Mouse (Mus musculus) induced T-regulatory cell, adult 2 months (primary cell): ENCODE data around the gene Qtrt1.

Source experiments
- DNase-seq: peaks from one replicate; pipeline ENCODE4 v3.0.0-alpha.2; 2012; ENCODE audit warnings: low read depth

Gene Qtrt1

DNA sequence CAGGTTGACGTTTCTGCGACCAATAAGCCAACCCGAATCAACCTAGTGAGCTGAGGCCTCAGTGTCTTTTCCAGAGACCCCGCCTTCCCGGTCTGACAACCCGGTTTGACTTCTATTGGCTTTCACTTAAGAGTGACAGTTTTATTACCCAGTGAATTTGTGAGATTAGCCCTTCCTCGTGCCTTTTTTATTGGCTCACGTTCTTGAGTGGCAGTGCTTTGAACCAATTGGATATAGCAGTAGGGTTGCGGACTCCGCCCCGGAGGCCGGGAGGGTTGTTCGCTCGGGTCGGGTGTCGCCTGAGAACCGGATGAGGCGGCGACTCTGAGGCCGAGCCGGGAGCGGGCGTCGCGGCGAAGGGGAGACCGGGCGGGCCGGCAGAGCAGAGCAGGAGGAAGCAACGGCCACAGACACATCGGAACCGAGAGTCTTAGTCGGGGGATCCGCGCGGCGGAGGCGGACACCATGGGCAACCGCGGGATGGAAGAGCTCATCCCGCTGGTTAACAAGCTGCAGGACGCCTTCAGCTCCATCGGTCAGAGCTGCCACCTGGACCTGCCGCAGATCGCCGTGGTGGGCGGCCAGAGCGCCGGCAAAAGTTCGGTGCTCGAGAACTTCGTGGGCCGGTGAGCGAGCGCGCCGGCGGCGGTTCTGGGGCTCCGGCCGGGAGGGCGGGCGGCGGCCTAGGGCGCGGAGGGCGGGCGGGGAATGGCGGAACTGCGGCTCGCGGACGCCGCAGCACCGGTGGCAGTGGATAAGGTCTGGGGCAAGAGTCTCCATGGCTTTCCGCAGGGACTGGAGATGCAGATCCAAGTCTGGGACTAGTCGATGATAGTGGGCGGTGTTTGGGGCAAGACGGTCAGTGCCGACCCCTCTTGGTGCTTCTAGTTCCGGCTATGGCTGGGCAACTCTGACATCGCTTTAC lies 13.3 kb downstream of the Qtrt1 start, which contains the start of gene Dnm2:
Dnm2 (plus strand) TSS at position 278 of the 925 bp plus-strand sequence.
- peak; percentile 100 for DNase-seq

DNA sequence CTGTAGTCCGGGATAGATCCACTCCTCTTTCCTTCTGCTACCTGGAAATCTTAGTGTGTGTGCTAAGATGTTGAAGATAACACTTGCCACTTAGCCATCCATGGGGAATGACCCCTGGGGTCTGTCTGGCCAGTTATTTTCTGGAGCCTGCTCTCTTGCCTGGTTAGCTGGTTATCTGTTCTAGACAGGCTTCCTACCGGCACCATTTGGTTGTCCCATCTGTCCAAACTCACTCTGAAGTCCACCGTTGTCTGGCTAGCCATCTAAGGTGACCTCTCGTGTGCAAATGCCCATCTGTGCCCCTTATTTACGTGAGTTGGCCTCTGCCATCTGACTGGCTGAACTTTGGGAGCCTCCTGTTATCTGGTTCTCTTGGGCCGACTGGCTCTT lies 13.9 kb downstream of the Qtrt1 start:
- no peak for DNase-seq

DNA sequence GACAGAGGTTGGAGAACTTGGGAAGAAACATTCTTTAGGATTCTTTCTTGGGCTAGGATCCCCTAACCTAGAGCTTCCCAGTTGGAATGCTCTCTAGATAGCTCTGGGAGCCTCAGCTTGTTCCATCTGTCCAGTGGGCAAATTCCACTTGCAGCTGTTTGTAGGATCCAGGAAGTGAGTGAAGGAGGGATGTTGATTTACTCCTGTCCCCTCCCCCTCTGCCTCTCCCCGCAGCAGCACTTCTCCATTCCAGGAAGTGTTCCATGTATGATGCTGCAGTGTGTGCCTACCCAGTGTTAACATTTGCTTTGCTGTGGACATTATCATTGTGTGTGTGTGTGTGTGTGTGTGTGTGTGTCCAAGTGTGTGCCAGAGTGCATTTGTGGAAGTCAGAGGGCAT lies 14.4 kb downstream of the Qtrt1 start:
- DNase-seq = peak; percentile 56

DNA sequence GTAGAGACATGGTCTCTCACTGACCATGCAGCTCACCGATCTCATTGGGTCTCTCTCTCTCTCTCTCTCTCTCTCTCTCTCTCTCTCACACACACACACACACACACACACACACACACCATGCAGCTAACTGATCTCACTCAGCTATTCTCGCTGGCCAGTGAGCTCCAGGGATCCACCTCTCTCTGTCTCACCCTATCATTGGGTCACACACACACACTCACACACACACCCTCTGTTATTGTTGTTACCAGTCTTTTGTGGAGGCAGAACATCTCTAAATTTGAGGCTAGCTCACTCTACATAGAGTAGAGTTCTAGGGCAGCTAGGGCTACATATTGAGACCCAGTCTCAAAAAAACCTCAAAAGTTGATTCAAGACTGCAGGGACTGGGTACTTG lies 14.9 kb downstream of the Qtrt1 start:
- DNase-seq = no peak

DNA sequence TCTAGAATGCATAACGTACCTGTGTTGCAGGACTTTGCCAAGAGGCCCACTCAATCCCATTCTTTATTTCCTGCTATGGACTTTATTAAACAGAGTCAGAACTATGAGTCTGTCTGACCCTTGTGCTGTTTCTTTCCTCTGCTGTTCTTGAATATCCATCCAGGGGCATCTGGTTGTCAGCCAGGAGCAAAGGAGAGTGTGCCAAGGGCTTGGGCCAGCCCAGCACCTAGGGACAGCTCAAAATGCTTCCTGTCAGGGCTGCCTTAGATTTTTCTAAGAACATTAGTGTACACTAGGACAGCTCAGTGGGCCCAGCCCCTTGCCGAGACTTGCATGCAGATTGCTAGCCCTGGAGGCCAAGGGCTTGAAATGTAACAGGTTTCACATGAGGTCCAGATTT lies 16.1 kb downstream of the Qtrt1 start:
- DNase-seq = no peak

DNA sequence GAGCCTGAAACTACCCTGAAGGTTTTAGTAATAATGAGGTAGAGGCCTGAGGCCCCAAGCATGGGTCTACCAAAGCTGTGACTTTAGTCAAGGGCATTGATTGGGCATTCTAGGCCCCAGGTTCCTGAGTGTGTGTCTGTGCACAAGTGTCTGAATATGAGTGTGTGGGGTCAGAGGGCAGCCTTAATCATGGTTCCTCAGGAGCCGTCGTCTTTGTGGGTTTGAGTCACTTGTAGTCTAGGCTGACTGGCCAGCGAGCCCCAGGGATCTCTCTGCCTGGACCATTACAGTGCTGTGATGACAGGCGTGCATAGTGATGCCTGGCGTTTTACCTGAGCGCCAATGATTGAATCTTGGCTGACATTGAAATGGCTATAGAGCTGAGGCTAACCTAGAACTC lies 16.5 kb downstream of the Qtrt1 start:
- DNase-seq = no peak

DNA sequence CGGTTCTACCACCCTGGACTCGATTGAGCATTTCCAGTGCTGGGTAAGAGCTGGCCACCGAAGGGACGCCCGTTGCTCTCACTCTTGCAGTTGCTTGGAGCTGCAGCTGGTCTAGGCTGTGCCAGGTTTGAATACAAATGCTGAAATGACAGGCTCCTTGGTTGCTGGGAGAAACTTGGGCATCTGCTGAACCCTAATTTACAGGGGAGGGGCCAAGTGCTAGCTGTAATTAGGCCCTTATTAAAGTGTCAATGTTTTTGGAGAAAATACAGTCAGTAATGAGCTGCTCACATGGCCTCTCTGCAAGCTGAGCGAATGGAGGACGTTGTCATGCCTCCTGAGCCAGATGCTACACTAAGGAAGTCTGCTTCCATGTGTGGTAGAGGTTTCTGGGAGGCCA lies 19.1 kb downstream of the Qtrt1 start:
- DNase-seq = no peak

DNA sequence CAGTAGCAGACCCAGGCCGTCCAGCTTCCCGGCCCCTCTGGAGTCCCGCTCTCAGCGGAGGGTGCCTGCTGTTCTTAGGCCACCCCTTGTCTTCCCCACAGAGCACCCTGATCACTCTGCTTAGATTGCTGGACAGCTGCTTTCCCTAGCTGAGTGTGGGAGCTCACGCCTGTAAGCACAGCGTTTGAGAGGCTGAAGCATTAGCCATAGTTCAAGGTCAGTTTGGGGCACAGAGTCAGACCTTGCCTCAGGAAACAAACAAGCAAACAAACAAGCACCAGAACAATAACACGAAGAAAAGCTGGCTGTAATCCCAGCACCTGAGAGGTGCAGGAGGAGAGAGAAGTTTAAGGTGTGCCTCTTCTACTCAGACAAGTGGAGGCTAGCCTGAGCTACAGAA lies 20.4 kb downstream of the Qtrt1 start:
- DNase-seq = no peak

DNA sequence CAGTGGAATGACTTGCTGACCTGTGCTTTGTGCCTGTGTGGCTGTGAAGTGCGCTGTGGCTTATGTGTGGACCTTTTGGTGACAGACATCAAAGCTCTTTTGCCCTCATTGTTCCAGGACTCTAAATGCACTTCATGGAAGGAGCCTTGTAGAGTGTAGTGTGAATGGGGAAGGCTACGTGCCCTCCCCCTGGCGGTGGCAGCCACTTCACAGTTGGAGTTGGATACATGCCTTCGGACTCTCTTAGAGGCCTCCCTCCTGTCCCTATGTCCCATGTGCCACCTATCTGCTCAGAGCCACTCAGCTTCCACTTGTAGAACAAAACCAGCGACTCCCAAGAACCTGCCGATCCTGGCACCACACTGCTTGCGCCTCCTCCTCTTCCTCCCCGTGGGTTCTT lies 22.1 kb downstream of the Qtrt1 start:
- DNase-seq = no peak

DNA sequence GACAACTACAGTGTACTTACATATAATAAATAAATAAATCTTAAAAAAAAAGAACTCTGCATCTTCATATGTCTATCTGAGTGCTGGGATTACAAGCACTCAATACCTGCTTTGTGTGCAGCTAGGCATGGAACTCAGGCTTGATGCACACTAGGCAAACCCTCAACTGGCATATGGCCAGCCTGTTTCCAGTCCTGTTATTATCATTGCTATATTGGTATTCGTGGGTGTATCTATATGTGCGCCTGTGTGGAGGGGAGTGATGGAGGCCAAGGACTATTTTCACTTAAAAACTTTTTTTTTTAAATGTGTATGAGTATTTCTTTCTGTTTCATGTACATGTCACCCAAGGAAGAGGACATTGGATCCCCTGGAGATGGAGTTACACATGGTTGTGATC lies 22.8 kb downstream of the Qtrt1 start:
- no peak for DNase-seq

DNA sequence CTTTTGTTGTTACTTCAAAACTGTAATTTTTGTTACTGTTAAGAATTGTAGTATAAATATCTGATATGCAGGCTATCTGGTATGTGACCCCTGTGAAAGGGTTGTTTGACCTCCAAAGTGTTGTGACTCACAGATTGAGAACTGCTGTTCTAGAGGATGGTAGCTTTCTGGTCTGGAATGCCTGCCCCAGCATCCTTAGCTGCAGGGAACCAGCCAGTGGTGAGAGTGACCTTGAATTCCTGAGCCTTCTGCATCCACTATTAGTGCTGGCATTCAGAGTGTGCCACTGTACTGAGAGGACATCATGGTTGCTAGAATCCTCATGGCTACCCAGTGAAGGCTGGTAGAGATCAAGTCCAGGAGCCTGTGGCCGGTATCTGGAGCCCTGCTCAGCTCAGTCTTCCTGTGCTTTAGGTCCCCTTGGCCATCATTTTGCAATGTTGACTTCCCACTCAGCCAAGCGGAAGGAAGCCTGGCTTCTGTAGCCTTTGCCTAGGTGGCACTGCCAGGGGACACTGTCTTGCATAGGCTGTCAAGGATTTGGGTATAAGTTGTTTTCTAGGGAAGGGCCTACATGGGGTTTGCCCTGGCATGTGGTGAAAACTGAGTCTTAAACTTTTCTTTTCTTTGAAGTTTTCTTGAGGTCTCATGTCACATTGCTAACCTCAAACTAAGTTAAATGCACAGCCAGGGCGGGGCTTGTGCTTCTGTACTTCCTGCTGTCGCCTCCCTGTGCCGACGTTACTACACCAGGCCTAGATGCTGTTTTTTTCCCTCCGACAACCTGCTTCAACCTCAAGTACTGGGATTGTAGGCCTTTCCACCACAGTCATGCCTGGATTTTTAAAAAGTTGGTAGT lies 24.4 kb downstream of the Qtrt1 start:
- DNase-seq = peak; percentile 92

DNA sequence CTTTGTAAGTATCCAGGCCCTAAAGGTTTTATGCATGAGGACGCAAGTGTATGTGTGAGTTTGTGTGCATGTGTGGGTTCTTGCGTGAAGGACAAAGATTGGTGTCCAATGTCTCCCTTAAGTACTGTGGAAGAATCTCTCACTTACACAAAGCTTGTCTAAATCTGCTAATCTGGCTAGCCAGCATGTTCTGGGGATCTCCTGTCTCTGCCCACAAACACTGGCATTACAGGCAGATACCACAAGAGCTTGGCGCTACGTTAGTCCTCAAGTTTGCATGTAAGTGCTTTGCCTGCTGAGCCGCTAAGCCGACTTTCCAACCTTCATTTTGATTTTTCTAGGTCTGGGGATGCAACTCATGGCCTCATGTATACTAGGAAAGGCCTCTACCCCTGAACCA lies 25.9 kb downstream of the Qtrt1 start:
- no peak for DNase-seq

DNA sequence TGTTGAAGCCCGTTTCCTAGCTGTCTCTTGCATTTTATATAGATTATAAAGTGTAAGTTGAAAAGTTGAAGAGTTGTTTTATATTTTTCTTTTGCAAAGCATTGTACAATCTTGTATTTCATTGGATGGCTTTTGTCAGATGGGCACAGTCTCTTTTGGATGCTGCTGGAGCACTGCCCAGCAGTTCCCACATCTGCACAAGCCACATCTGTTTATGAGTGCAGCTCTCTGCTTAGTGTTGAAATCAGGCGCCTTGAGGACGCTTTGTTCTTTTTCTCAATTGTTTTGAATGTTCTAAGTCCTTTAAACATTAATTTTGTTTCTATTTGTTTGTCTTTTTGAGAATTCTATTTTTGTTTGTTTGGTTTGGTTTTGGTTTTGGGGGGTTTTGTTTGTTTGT lies 26.6 kb downstream of the Qtrt1 start:
- DNase-seq = no peak

DNA sequence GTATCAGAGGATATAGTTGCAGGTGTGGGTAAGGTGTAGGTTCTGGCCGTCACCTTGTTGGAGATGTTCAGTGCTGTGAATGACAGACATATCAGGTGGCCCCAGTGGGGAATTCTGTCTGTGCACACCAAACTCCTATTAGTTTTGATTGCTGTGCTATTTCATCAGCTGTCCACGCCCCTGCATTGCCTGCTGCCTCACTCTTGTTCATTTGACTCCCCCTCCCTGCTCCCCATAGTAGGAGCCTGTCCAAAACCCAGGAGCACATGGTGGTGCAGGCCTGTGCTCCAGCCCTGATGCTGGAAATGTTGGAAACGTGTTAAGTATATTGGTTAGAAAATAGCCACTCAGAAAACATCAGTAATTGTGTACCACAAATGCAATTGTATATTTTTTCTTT lies 27.8 kb downstream of the Qtrt1 start:
- no peak for DNase-seq

DNA sequence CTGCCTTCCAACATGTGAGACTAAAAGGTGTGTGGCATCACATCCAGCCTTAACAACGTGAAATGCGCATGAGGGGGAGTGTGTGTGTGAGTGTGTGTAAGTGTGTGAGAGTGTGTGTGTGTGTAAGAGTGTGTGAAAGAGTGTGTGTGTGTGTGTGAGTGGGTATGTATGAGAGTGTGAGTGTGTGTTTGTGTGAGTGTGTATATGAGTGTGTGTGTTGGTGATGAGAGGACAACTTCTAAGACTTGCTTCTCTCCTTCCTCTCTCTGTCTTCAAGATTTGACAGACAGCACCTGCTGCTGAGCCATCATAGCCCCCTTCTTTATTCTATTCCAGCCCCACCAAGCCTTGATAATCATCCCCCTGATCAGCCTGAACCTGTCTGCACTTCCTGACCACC lies 28.3 kb downstream of the Qtrt1 start:
- no peak for DNase-seq

DNA sequence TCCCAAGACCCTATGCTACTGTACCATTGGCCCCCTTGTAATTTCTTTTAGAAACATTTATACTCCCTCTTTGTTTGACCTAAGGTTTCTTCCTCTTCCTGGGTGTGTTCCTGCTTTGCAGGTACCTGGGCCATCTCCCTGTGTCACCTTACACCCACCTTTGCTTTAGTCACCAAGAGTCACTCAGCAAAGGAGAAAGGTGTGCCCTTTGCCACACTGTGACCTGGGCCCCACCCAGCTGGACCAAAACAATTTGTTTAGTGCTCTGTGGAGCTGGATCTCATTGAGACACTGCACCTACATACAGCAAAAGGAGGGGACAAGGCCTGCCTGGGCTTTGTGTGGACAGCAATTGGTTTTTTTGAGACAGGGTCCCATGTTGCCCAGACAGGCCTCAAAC lies 28.8 kb downstream of the Qtrt1 start:
- DNase-seq = no peak

DNA sequence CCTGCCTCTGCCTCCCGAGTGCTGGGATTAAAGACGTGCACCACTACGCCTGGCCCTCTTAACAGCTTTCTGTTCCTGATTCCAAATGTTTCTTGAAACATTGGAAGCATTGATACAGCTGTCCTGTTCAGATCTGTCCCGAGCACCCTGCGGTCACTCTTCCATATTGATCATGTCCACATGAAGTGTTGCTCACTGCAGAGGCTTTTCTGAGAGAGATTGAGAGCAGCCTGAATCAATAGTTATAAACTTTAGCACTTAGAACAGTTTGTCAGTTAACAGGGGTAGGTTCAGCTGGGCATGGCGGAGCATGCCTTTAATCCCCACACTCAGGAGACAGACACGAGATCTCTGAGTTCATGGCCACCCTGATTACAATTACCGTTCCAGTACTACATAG lies 32.2 kb downstream of the Qtrt1 start:
- no peak for DNase-seq

DNA sequence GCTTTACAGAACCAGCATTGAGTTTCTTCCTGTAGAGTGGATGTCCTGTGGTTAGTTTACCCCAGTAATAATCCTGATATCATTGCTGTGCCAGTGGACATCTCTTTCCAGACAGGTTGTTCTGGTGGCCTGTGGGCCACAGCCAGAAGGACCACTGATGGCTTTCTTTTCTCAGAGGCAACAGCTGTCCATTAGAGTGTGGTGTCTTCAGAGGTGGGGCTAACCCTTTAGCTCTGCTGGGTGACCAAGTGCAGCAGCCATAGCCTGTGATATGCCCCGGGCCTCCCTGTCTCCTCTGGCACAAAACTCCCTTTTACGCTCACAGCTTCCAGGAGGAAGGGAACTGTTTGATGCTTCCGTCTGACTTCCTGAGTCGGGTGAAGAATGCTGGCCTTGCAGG lies 32.9 kb downstream of the Qtrt1 start:
- DNase-seq = no peak

DNA sequence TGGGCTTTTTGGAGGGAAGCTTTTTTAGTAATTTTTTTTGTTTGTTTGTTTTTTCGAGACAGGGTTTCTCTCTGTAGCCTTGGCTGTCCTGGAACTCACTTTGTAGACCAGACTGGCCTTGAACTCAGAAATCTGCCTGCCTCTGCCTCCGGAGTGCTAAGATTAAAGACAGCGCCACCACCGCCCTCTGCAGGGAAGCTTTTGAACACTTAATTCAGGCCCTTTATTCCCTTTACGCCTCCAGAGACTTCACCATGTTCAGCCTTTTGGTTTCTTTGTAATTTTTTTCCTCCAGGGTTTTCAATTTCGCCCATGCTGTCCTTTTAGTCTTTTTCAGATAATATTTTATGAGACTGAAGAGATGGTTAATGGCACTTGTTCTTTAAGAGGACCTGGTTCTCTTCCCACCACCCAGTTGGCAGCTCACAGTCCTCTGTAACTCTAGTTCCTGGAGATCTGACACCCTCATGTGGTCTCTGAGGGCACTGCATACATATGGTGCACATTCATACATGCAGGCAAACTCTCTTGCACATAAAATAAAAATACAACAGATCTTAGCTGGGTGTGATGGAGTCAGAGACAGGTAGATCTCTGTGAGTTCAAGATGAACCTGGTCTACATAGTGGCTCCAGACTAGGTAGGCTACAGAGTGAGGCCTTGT lies 33.6 kb downstream of the Qtrt1 start:
- no peak for DNase-seq

DNA sequence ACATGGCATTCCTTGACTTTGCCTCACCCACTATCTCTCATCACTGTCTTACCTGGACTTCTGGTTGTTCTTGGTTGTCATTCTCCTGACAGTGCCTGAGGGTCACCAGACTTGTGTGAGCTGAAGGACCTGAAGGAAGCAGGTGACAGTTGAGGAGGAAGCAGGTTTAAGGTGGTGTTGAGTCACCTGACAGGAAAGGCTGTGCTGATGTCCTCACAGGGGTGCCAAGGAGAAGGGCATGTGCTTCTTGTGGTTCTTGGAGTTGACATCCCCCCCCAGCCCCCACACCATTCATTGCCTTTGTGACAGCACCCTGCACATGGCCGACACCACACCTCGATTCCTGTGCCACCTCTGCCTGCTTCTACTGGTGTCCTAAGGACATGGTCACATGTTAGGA lies 36.1 kb downstream of the Qtrt1 start:
- no peak for DNase-seq

DNA sequence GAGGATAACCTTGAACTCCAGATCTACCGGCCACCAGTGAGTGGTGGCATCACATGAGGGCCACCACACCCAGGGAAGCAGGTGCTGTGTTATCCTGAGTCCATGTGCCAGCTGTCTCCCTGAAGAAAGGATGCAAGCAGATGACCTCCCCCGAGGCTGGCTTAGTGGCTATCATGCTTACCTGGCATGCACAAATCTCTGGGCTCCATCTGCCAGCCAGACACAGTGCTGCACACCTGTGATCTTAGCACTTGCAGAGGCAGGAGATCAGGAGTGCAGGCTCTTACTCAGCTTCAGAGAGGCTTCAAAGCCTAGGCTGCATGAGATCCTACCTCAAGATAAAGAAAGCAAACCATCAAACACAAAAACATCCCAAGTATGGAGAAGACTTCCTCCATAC lies 38.1 kb downstream of the Qtrt1 start:
- no peak for DNase-seq

DNA sequence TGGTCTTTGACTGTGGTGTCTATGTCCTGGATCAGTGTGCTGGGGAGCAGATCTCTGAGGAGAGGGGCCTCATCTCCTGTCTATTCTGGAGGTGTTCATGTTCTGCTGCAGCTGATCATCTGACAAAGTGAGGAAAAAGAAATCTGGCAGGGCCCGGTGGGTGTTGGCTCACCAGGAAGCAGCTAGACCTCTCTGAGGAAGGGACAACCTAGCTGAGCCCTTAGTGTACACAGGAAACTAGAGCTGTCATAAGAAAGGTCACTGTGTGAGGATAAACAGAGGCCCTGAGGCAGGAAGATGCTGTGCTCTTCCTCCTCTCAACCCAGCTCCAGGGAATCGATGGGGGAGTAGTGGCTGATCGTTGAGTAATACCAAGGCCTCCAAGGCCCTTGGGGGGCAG lies 38.6 kb downstream of the Qtrt1 start:
- DNase-seq = peak; percentile 61

DNA sequence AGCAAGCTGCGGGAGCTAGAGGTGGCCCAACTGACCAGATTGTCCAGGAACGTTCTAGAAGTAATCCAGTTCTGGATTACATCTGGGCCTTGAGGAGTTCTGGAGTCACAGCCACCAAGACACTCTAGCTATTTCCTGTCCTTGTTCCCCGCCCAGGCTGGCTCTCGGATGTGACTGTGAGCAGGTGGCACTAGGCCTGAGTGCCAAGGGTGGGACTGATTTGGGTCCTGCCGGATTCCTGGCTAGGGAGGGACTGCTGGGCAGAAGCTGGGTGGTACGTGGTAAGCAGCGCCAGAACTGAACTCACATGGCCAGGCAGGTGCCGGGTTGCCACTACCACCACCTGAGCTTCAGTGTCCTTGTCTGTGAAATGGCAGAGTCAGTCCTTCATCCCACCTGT lies 39.8 kb downstream of the Qtrt1 start:
- DNase-seq = peak; percentile 43
